ENCODE assay signal across 27 mouse cellular contexts in genomic region chr7:16570737-16571136, GRCm38 (mm10). TPM values are rescaled to one million over a fixed set of nuclear protein-coding genes. Genes with fewer than 3 reads are reported as not detected.
DNase-seq lines count a peak whose midpoint lies in the region; ATAC-seq and TF ChIP-seq lines count a peak whose summit lies in the region.
"Had no signal": no experiment of that assay in that cellular context is flagged by ENCODE, and none has a peak within 500 bp of the region (broad histone marks: within the 10 kb centered on the region; RNA-seq: fewer than 3 reads in every experiment).

No protein-coding gene starts in this region.

- no peak for TF ChIP-seq CTCF in CH12.LX (conservative IDR thresholded peaks at IDR 0.05 in 1 of 2, IDR thresholded peaks at IDR 0.05 in 1 of 2; ENCODE audit: low read depth in 2 of 2, low read length in 2 of 2)

- no peak for TF ChIP-seq POLR2A in CH12.LX (IDR thresholded peaks at IDR 0.05; ENCODE audit: low read depth, low read length)

- H3K79me2 ChIP-seq in CH12.LX (replicated peaks; ENCODE audit: control insufficient read depth, extremely low read depth, insufficient read depth, poor library complexity, severe bottlenecking): peaks cover 9% of the 10 kb centered on the region; the same call in 1 of the 2 replicates

- H3K4me1 ChIP-seq in kidney, embryonic 14.5 days (ENCODE audit: control insufficient read depth, insufficient read depth, low read length): peaks cover 11% of the 10 kb centered on the region; the same call in 1 of the 2 replicates
- peaks cover 8 to 62% of the 10 kb centered on the region in 2 experiments; a peak in 3 of 4 replicates for H3K4me1 ChIP-seq in CH12.LX (ENCODE audit: control insufficient read depth in 1 of 2, insufficient read depth in 2 of 2)
- peaks cover 11% of the 10 kb centered on the region; the same call in 1 of the 2 replicates for H3K4me1 ChIP-seq in forebrain, embryonic 13.5 days
- H3K4me1 ChIP-seq: limb, embryonic 15.5 days; liver, embryonic 15.5 days; midbrain, embryonic 10.5 days had no signal

- dilution Hi-C loops in CH12.LX (cut with MboI; ENCODE audit: extremely low pct_ligation_motif_present, extremely low pct_unique_long_range_greater_than_20kb, low sequenced_read_pairs): no loop called here

- no peaks in the 10 kb centered on the region for H3K27me3 ChIP-seq in kidney, embryonic 14.5 days (ENCODE audit: control insufficient read depth, insufficient read depth, low read length)
- H3K27me3 ChIP-seq in CH12.LX (replicated peaks): no peaks in the 10 kb centered on the region
- H3K27me3 ChIP-seq in forebrain, embryonic 13.5 days: no peaks in the 10 kb centered on the region
- H3K27me3 ChIP-seq: embryonic facial prominence, embryonic 15.5 days; heart, embryonic 15.5 days; limb, embryonic 15.5 days; liver, embryonic 15.5 days; neural tube, embryonic 15.5 days had no signal

- H3K36me3 ChIP-seq in kidney, embryonic 14.5 days (ENCODE audit: control insufficient read depth, insufficient read depth, low read length): no peaks in the 10 kb centered on the region
- H3K36me3 ChIP-seq in CH12.LX (replicated peaks in 1 of 2; ENCODE audit: control insufficient read depth in 1 of 2, insufficient read depth in 1 of 2, low read length in 1 of 2): peaks cover 0 to 3% of the 10 kb centered on the region in 2 experiments
- H3K36me3 ChIP-seq in forebrain, embryonic 13.5 days (ENCODE audit: poor library complexity, severe bottlenecking): no peaks in the 10 kb centered on the region
- H3K36me3 ChIP-seq: heart, embryonic 15.5 days; limb, embryonic 15.5 days; liver, embryonic 15.5 days; midbrain, embryonic 10.5 days; neural tube, embryonic 15.5 days had no signal

- H3K4me3 ChIP-seq in kidney, embryonic 14.5 days (ENCODE audit: low read length): no peak overlapping the region
- no peak overlapping the region for H3K4me3 ChIP-seq in CH12.LX (replicated peaks in 1 of 3; ENCODE audit: low read depth in 2 of 3, low read length in 2 of 3, poor library complexity in 1 of 3)
- H3K4me3 ChIP-seq in forebrain, embryonic 13.5 days: no peak overlapping the region
- H3K4me3 ChIP-seq: embryonic facial prominence, embryonic 15.5 days; heart, adult 2 months; heart, embryonic 15.5 days; limb, embryonic 15.5 days; liver, embryonic 15.5 days; midbrain, embryonic 10.5 days; neural tube, embryonic 15.5 days had no signal

- no peak overlapping the region for H3K9ac ChIP-seq in kidney, embryonic 14.5 days (ENCODE audit: low read depth, low read length)
- no peak overlapping the region for H3K9ac ChIP-seq in CH12.LX (ENCODE audit: insufficient read depth, low read depth)
- no peak overlapping the region for H3K9ac ChIP-seq in forebrain, embryonic 13.5 days
- H3K9ac ChIP-seq: embryonic facial prominence, embryonic 15.5 days; heart, embryonic 15.5 days; limb, embryonic 15.5 days; liver, embryonic 15.5 days; neural tube, embryonic 15.5 days had no signal

- TF ChIP-seq EP300 in CH12.LX (IDR thresholded peaks at IDR 0.05; ENCODE audit: low read length): no peak

- WGBS in kidney, embryonic 14.5 days: 73% methylated on average over 1 of the region's 1 CpGs
- WGBS in forebrain, embryonic 13.5 days: 90% methylated on average over 1 of the region's 1 CpGs

- TF ChIP-seq RAD21 in CH12.LX (IDR thresholded peaks at IDR 0.05; ENCODE audit: low read depth, low read length): no peak

- no peaks in the 10 kb centered on the region for H3K9me3 ChIP-seq in kidney, embryonic 14.5 days (ENCODE audit: control insufficient read depth, low read length)
- H3K9me3 ChIP-seq in CH12.LX (replicated peaks; ENCODE audit: low read length): no peaks in the 10 kb centered on the region
- H3K9me3 ChIP-seq in forebrain, embryonic 13.5 days (replicated peaks): no peaks in the 10 kb centered on the region
- H3K9me3 ChIP-seq: embryonic facial prominence, embryonic 15.5 days; heart, embryonic 15.5 days; limb, embryonic 15.5 days; liver, embryonic 15.5 days; midbrain, embryonic 10.5 days; neural tube, embryonic 15.5 days had no signal

- H3K4me2 ChIP-seq in kidney, embryonic 14.5 days (replicated peaks; ENCODE audit: low read depth, low read length): no peak overlapping the region
- H3K4me2 ChIP-seq in CH12.LX (ENCODE audit: insufficient read depth, low read depth, poor library complexity, severe bottlenecking): peak overlapping the region; percentile 44; the same call in 1 of the 2 replicates
- H3K4me2 ChIP-seq in forebrain, embryonic 13.5 days: no peak overlapping the region
- H3K4me2 ChIP-seq: embryonic facial prominence, embryonic 15.5 days; heart, embryonic 15.5 days; limb, embryonic 15.5 days; liver, embryonic 15.5 days; neural tube, embryonic 15.5 days had no signal

- 0 out of 2 replicates have a peak, but pooled peaks have one; percentile 16 for ATAC-seq in kidney, embryonic 14.5 days (ENCODE audit: low FRiP score, low TSS enrichment)
- peak; percentile 8 to 54; a peak in 1 of 4 replicates for ATAC-seq in hematopoietic stem cell, adult 5-6 weeks (replicated peaks in 1 of 2; ENCODE audit: insufficient read depth in 1 of 2, low FRiP score in 2 of 2, low TSS enrichment in 1 of 2, low read depth in 1 of 2, poor library complexity in 2 of 2, severe bottlenecking in 2 of 2)
- no peak for ATAC-seq in forebrain, embryonic 13.5 days
- ATAC-seq: CD4-positive, CD25-positive, alpha-beta regulatory T cell, adult 4 months; forebrain, embryonic 16.5 days; hindbrain, postnatal 0 days; intestine, embryonic 16.5 days; midbrain, embryonic 16.5 days had no signal

- H3K27ac ChIP-seq in kidney, embryonic 14.5 days (ENCODE audit: low read depth, low read length): no peak overlapping the region
- H3K27ac ChIP-seq in CH12.LX (ENCODE audit: insufficient read depth, low read depth): no peak overlapping the region
- no peak overlapping the region for H3K27ac ChIP-seq in forebrain, embryonic 13.5 days
- H3K27ac ChIP-seq: embryonic facial prominence, embryonic 15.5 days; heart, adult 2 months; heart, embryonic 15.5 days; hindbrain, postnatal 0 days; limb, embryonic 15.5 days; liver, embryonic 15.5 days; midbrain, embryonic 10.5 days; neural tube, embryonic 15.5 days had no signal

- DNase-seq in kidney, postnatal 36 days: no peak
- peak; percentile 39 for DNase-seq in 3T3-L1 (ENCODE audit: low read depth, low spot score)
- DNase-seq in CH12.LX (ENCODE audit: extremely low read depth): peak; percentile 41
- DNase-seq in MN1 (ENCODE audit: low spot score): no peak
- DNase-seq: adrenal gland, postnatal 14 days; cerebellum, adult 8-10 months; gastrocnemius, postnatal 25 days; heart, adult 2 months; kidney, adult 9 months; kidney, postnatal 25 days; left cerebral cortex, postnatal 4 days; lung, postnatal 4 days; thymus, postnatal 14 days had no signal

- in situ Hi-C loops in CH12.LX (cut with MboI; ENCODE audit: low pct_ligation_motif_present, low pct_unique_long_range_greater_than_20kb, low sequenced_read_pairs): no loop called here

TF ChIP-seq in CH12.LX, 34 proteins besides CTCF, POLR2A, EP300 and RAD21:
- no peak for TF ChIP-seq HCFC1 (IDR thresholded peaks at IDR 0.05; ENCODE audit: low read depth, low read length)

RNA-seq across cellular contexts. Expression of gene Arhgap35, which starts 44.1 kb away (rescaled TPM):
- 12.6 and 26.6 TPM in 2 replicates for polyA plus RNA-seq in kidney, embryonic 14.5 days (2014; fragmentation: Nextera tagmentation; extraction: Ambion mirVana)
- total RNA-seq in CH12.LX (2012; rRNA removed) (5.2 and 5.3 TPM in 2 replicates), CH12.LX (2014; rRNA removed) (2.7 and 3.0 TPM in 2 replicates)
- 6.0 and 7.2 TPM in 2 replicates for polyA plus RNA-seq in CH12.LX (2012; ENCODE audit: insufficient read length, low read depth)
- 16.3 and 16.8 TPM in 2 replicates for total RNA-seq in hematopoietic stem cell, adult 5-6 weeks (2017)
- polyA plus RNA-seq in forebrain, embryonic 13.5 days (2015; fragmentation: Nextera tagmentation; extraction: Ambion mirVana): 29.1 and 34.1 TPM in 2 replicates

Comparison
In these comparisons a context has a peak if more than half of its experiments do, and no peak if none do; other contexts are left out.
1. DNase-seq: peak in 3T3-L1 (single experiment) and CH12.LX (single experiment); none in kidney, postnatal 36 days (0 of 2) and MN1 (single experiment).